Mouse (Mus musculus): ENCODE measurements around the gene Usp39. TPM values are rescaled to one million over a fixed set of nuclear protein-coding genes. Genes with fewer than 3 reads are reported as not detected.

The Usp39 gene
- total RNA-seq, 2 experiments from 2014 or later: 17.2 to 18.4 TPM

GRCm38 (mm10) chr6:72371571-72371970 lies 26.6 kb upstream of the Usp39 start:
- no peak for DNase-seq

GRCm38 (mm10) chr6:72371147-72371546 lies 26.2 kb upstream of the Usp39 start:
- no peak for DNase-seq

- DNase-seq: no peak
These were observed 25.1 kb upstream of the Usp39 start for GRCm38 (mm10) chr6:72370091-72370490.

- no peak for DNase-seq
These were observed 24.6 kb upstream of the Usp39 start for GRCm38 (mm10) chr6:72369557-72369956.

- no peak for DNase-seq
These were observed 22.5 kb upstream of the Usp39 start for GRCm38 (mm10) chr6:72367460-72367974.

GRCm38 (mm10) chr6:72366844-72367443 lies 22.0 kb upstream of the Usp39 start, which contains the start of gene Rnf181:
Rnf181 (minus strand) TSS chr6:72366956.
- no peak for DNase-seq

GRCm38 (mm10) chr6:72366304-72366703 lies 21.3 kb upstream of the Usp39 start:
- no peak for DNase-seq

GRCm38 (mm10) chr6:72364985-72365384 lies 20.0 kb upstream of the Usp39 start:
- DNase-seq: no peak

- no peak for DNase-seq
These were observed 19.0 kb upstream of the Usp39 start for GRCm38 (mm10) chr6:72364009-72364408.

GRCm38 (mm10) chr6:72362132-72363028 lies 17.4 kb upstream of the Usp39 start:
- DNase-seq: peak; percentile 85

GRCm38 (mm10) chr6:72361121-72361551 lies 16.2 kb upstream of the Usp39 start:
- no peak for DNase-seq

GRCm38 (mm10) chr6:72360599-72360935 lies 15.6 kb upstream of the Usp39 start:
- DNase-seq: no peak

GRCm38 (mm10) chr6:72359891-72360598 lies 15.1 kb upstream of the Usp39 start:
- no peak for DNase-seq

- no peak for DNase-seq
These were observed 14.4 kb upstream of the Usp39 start for GRCm38 (mm10) chr6:72359343-72359742.

- DNase-seq: no peak
These were observed 13.2 kb upstream of the Usp39 start for GRCm38 (mm10) chr6:72358086-72358764.

- no peak for DNase-seq
These were observed 12.4 kb upstream of the Usp39 start for GRCm38 (mm10) chr6:72357164-72358079.

GRCm38 (mm10) chr6:72356001-72356532 lies 11.1 kb upstream of the Usp39 start:
- no peak for DNase-seq

GRCm38 (mm10) chr6:72355066-72355911 lies 10.3 kb upstream of the Usp39 start, which contains the start of gene Tmem150a:
Tmem150a (plus strand) TSS chr6:72355447.
- peak; percentile 88 for DNase-seq

GRCm38 (mm10) chr6:72354025-72354424 lies 9.0 kb upstream of the Usp39 start:
- DNase-seq: no peak
